Mouse (Mus musculus): ENCODE results near the gene N4bp2l2. TPM values are rescaled to one million over a fixed set of nuclear protein-coding genes. Genes with fewer than 3 reads are reported as not detected.

The N4bp2l2 gene
- total and polyA plus RNA-seq, 3 experiments = 53.1 to 84.4 (median 80.0) TPM

GRCm38 (mm10) chr5:150607631-150608030 lies 58.4 kb downstream of the N4bp2l2 start:
- H3K4me2 ChIP-seq (ENCODE audit: insufficient read depth, low read depth, poor library complexity, severe bottlenecking) = no peak overlapping the region
- in situ Hi-C loops (cut with MboI; ENCODE audit: low pct_ligation_motif_present, low pct_unique_long_range_greater_than_20kb, low sequenced_read_pairs) (no loop called here), dilution Hi-C loops (cut with MboI; ENCODE audit: extremely low pct_ligation_motif_present, extremely low pct_unique_long_range_greater_than_20kb, low sequenced_read_pairs) (no loop called here)
- no peaks in the 10 kb centered on the region for H3K9me3 ChIP-seq (replicated peaks; ENCODE audit: low read length)
- H3K36me3 ChIP-seq (replicated peaks in 1 of 2; ENCODE audit: control insufficient read depth in 1 of 2, insufficient read depth in 1 of 2, low read length in 1 of 2) = peaks cover 7 to 17% of the 10 kb centered on the region in 2 experiments
- H3K79me2 ChIP-seq (replicated peaks; ENCODE audit: control insufficient read depth, extremely low read depth, insufficient read depth, poor library complexity, severe bottlenecking) = no peaks in the 10 kb centered on the region
- no peak overlapping the region for H3K27ac ChIP-seq (ENCODE audit: insufficient read depth, low read depth)
- no peak overlapping the region for H3K9ac ChIP-seq (ENCODE audit: insufficient read depth, low read depth)
- no peak overlapping the region for H3K4me3 ChIP-seq (replicated peaks in 1 of 3; ENCODE audit: low read depth in 2 of 3, low read length in 2 of 3, poor library complexity in 1 of 3)
- no peak for TF ChIP-seq POLR2A (IDR thresholded peaks at IDR 0.05; ENCODE audit: low read depth, low read length)
- TF ChIP-seq CHD1 (IDR thresholded peaks at IDR 0.05; ENCODE audit: low read depth, low read length) = no peak
- no peak for TF ChIP-seq ELF1 (IDR thresholded peaks at IDR 0.05; ENCODE audit: low read depth, low read length)
- no peak for TF ChIP-seq ZKSCAN1 (IDR thresholded peaks at IDR 0.05; ENCODE audit: borderline replicate concordance, low read depth, low read length)
- no peak for TF ChIP-seq KAT2A (IDR thresholded peaks at IDR 0.05; ENCODE audit: insufficient replicate concordance, low read length)
- no peak for TF ChIP-seq USF1 (IDR thresholded peaks at IDR 0.05; ENCODE audit: low read depth, low read length)
- TF ChIP-seq SIN3A (IDR thresholded peaks at IDR 0.05; ENCODE audit: low read length) = no peak
- no peak for TF ChIP-seq IRF4 (IDR thresholded peaks at IDR 0.05; ENCODE audit: low read depth, low read length)
- TF ChIP-seq ZMIZ1 (IDR thresholded peaks at IDR 0.05; ENCODE audit: low read depth, low read length) = no peak
- no peak for TF ChIP-seq EP300 (IDR thresholded peaks at IDR 0.05; ENCODE audit: low read length)
- TF ChIP-seq RAD21 (IDR thresholded peaks at IDR 0.05; ENCODE audit: low read depth, low read length) = no peak
- TF ChIP-seq SMC3 (IDR thresholded peaks at IDR 0.05; ENCODE audit: low read depth, low read length) = no peak
- H3K4me1 ChIP-seq (ENCODE audit: control insufficient read depth in 1 of 2, insufficient read depth in 2 of 2) = peaks cover 0 to 9% of the 10 kb centered on the region in 2 experiments; a peak in 2 of 4 replicates
- H3K27me3 ChIP-seq (replicated peaks) = no peaks in the 10 kb centered on the region
- DNase-seq (ENCODE audit: extremely low read depth) = no peak

GRCm38 (mm10) chr5:150606131-150606530 lies 59.9 kb downstream of the N4bp2l2 start:
- no peak overlapping the region for H3K27ac ChIP-seq (ENCODE audit: insufficient read depth, low read depth)
- dilution Hi-C loops (cut with MboI; ENCODE audit: extremely low pct_ligation_motif_present, extremely low pct_unique_long_range_greater_than_20kb, low sequenced_read_pairs) (no loop called here), in situ Hi-C loops (cut with MboI; ENCODE audit: low pct_ligation_motif_present, low pct_unique_long_range_greater_than_20kb, low sequenced_read_pairs) (no loop called here)
- no peak overlapping the region for H3K9ac ChIP-seq (ENCODE audit: insufficient read depth, low read depth)
- TF ChIP-seq E2F4 (IDR thresholded peaks at IDR 0.05; ENCODE audit: insufficient replicate concordance, low read depth, low read length) (no peak), ZNF384 (IDR thresholded peaks at IDR 0.05; ENCODE audit: low read depth, low read length) (no peak), SMC3 (IDR thresholded peaks at IDR 0.05; ENCODE audit: low read depth, low read length) (no peak), ELF1 (IDR thresholded peaks at IDR 0.05; ENCODE audit: low read depth, low read length) (no peak), SIN3A (IDR thresholded peaks at IDR 0.05; ENCODE audit: low read length) (no peak), TCF12 (IDR thresholded peaks at IDR 0.05; ENCODE audit: low read depth, low read length) (no peak), RCOR1 (conservative IDR thresholded peaks at IDR 0.05; ENCODE audit: low read depth, low read length) (no peak), POLR2A (IDR thresholded peaks at IDR 0.05; ENCODE audit: low read depth, low read length) (no peak), BHLHE40 (IDR thresholded peaks at IDR 0.05; ENCODE audit: low read depth, low read length) (no peak), GABPA (IDR thresholded peaks at IDR 0.05; ENCODE audit: insufficient replicate concordance, low read depth, low read length) (no peak), PAX5 (IDR thresholded peaks at IDR 0.05; ENCODE audit: low read length) (no peak), ZC3H11A (IDR thresholded peaks at IDR 0.05; ENCODE audit: low read depth, low read length) (no peak), MYC (IDR thresholded peaks at IDR 0.05; ENCODE audit: low read depth, low read length) (no peak), EP300 (IDR thresholded peaks at IDR 0.05; ENCODE audit: low read length) (no peak), TBP (conservative IDR thresholded peaks at IDR 0.05; ENCODE audit: low read depth, low read length) (no peak), UBTF (IDR thresholded peaks at IDR 0.05; ENCODE audit: low read depth, low read length) (no peak)
- H3K4me2 ChIP-seq (ENCODE audit: insufficient read depth, low read depth, poor library complexity, severe bottlenecking) = no peak overlapping the region
- H3K27me3 ChIP-seq (replicated peaks) = no peaks in the 10 kb centered on the region
- no peak for DNase-seq (ENCODE audit: extremely low read depth)
- H3K36me3 ChIP-seq (replicated peaks in 1 of 2; ENCODE audit: control insufficient read depth in 1 of 2, insufficient read depth in 1 of 2, low read length in 1 of 2) = peaks cover 10 to 15% of the 10 kb centered on the region in 2 experiments
- H3K79me2 ChIP-seq (replicated peaks; ENCODE audit: control insufficient read depth, extremely low read depth, insufficient read depth, poor library complexity, severe bottlenecking) = no peaks in the 10 kb centered on the region
- H3K4me3 ChIP-seq (replicated peaks in 1 of 3; ENCODE audit: low read depth in 2 of 3, low read length in 2 of 3, poor library complexity in 1 of 3) = no peak overlapping the region
- peaks cover 0 to 5% of the 10 kb centered on the region in 2 experiments; a peak in 1 of 4 replicates for H3K4me1 ChIP-seq (ENCODE audit: control insufficient read depth in 1 of 2, insufficient read depth in 2 of 2)
- H3K9me3 ChIP-seq (replicated peaks; ENCODE audit: low read length) = no peaks in the 10 kb centered on the region
